Mouse (Mus musculus) liver, adult 2 months (tissue): ENCODE data around the gene Trim44. TPM values are rescaled to one million over a fixed set of nuclear protein-coding genes. Genes with fewer than 3 reads are reported as not detected.

Experiments used
- DNase-seq: peaks from one replicate; pipeline ENCODE4 v3.0.0-alpha.2; 2011; ENCODE audit warnings: low read depth, low spot score; ENCODE audit errors: extremely low read depth
- H3K27ac ChIP-seq: fragments of 200-500 bp; replicated peaks from 2 replicates; pipeline ENCODE4 v1.5.1; 2012; ENCODE audit warnings: low read depth, mild to moderate bottlenecking, control low read depth, inconsistent platforms, low read length; ENCODE audit not compliant: insufficient read depth
- H3K27me3 ChIP-seq: fragments of 200-500 bp; 2 replicates; pipeline ENCODE4 v1.6.1; 2012; ENCODE audit warnings: mild to moderate bottlenecking, moderate library complexity, low read length, inconsistent platforms; ENCODE audit not compliant: control insufficient read depth, insufficient read depth
- H3K36me3 ChIP-seq: fragments of 200-500 bp; 2 replicates; pipeline ENCODE4 v1.6.1; 2012; ENCODE audit warnings: low read length, inconsistent platforms; ENCODE audit not compliant: control insufficient read depth, insufficient read depth
- H3K4me1 ChIP-seq: fragments of 200-500 bp; 2 replicates; pipeline ENCODE4 v1.6.1; 2011; ENCODE audit warnings: low read length; ENCODE audit not compliant: control insufficient read depth, insufficient read depth
- H3K4me3 ChIP-seq: fragments of 200-500 bp; 2 replicates; pipeline ENCODE4 v1.5.1; 2011; ENCODE audit warnings: low read depth, mild to moderate bottlenecking, control low read depth, low read length, moderate library complexity; ENCODE audit not compliant: insufficient read depth
- H3K79me2 ChIP-seq: fragments of 200-500 bp; 2 replicates; pipeline ENCODE4 v1.6.1; 2012; ENCODE audit warnings: inconsistent platforms, mild to moderate bottlenecking, low read length, moderate library complexity; ENCODE audit not compliant: control insufficient read depth, insufficient read depth
- H3K9ac ChIP-seq: fragments of 200-500 bp; 2 replicates; pipeline ENCODE4 v1.6.1; 2012; ENCODE audit warnings: low read depth, mild to moderate bottlenecking, control low read depth, inconsistent platforms, low read length
- CTCF ChIP-seq: fragments of 200-500 bp; IDR thresholded peaks from 2 replicates; pipeline ENCODE4 v1.5.1; 2011; ENCODE audit warnings: low read depth, low read length, control low read depth
- POLR2A ChIP-seq: fragments of 200-500 bp; IDR thresholded peaks from 2 replicates; pipeline ENCODE4 v1.6.1; 2011; ENCODE audit warnings: low read length, control low read depth; ENCODE audit not compliant: insufficient read depth; ENCODE audit errors: extremely low read depth
- WGBS: fragments of 180-500 bp; shearing (Covaris S2); methylation state at CpG from one replicate; pipeline ENCODE4 v1.1.7; 2018; 5-methylcytosine and 5-hydroxymethylcytosine counted together
- polyA plus RNA-seq: library from polyadenylated mRNA; depleted of rRNA; stranded (reverse); fragments of >200 nt; gene quantifications from 2 replicates; pipeline ENCODE4 v1.2.3, GENCODE M21; 2012
- total RNA-seq: library from RNA; depleted of rRNA; stranded (reverse); fragments of >200 nt; gene quantifications from 2 replicates; pipeline ENCODE4 v1.2.3, GENCODE M21; 2014

The Trim44 gene
- total and polyA plus RNA-seq, 2 experiments = 10.8 to 13.3 TPM

- no peak for DNase-seq
- H3K9ac ChIP-seq = no peak overlapping the region
- no peak overlapping the region for H3K4me3 ChIP-seq
- peaks cover 2% of the 10 kb centered on the region; the same call in 1 of the 2 replicates for H3K36me3 ChIP-seq
- no peaks in the 10 kb centered on the region for H3K27me3 ChIP-seq
- H3K27ac ChIP-seq = no peak overlapping the region
- H3K79me2 ChIP-seq = no peaks in the 10 kb centered on the region
- H3K4me1 ChIP-seq = no peaks in the 10 kb centered on the region; the same call in 1 of the 2 replicates
- WGBS = 96% methylated on average over 1 of the region's 1 CpGs
- TF ChIP-seq CTCF (no peak), POLR2A (no peak)
Measured at GRCm38 (mm10) chr2:102302532-102302931, 105.1 kb downstream of the Trim44 start.

- Histone ChIP-seq H3K4me3 (no peak overlapping the region), H3K27ac (no peak overlapping the region), H3K79me2 (no peaks in the 10 kb centered on the region), H3K4me1 (no peaks in the 10 kb centered on the region), H3K9ac (no peak overlapping the region), H3K27me3 (no peaks in the 10 kb centered on the region), H3K36me3 (no peaks in the 10 kb centered on the region; the same call in 1 of the 2 replicates)
- no peak for TF ChIP-seq CTCF
- no peak for TF ChIP-seq POLR2A
- no peak for DNase-seq
- 53% methylated on average over 6 of the region's 6 CpGs for WGBS
Measured at GRCm38 (mm10) chr2:102294827-102295270, 112.8 kb downstream of the Trim44 start.

GRCm38 (mm10) chr2:102293181-102293580 is 114.4 kb downstream of the Trim44 start:
- TF ChIP-seq POLR2A (no peak), CTCF (no peak)
- Histone ChIP-seq H3K79me2 (no peaks in the 10 kb centered on the region), H3K4me3 (no peak overlapping the region), H3K36me3 (no peaks in the 10 kb centered on the region; the same call in 1 of the 2 replicates), H3K27me3 (no peaks in the 10 kb centered on the region), H3K4me1 (no peaks in the 10 kb centered on the region), H3K27ac (no peak overlapping the region), H3K9ac (no peak overlapping the region)
- WGBS = 59% methylated on average over 1 of the region's 1 CpGs
- no peak for DNase-seq

GRCm38 (mm10) chr2:102292051-102292450 is 115.6 kb downstream of the Trim44 start:
- Histone ChIP-seq H3K27me3 (no peaks in the 10 kb centered on the region), H3K36me3 (no peaks in the 10 kb centered on the region), H3K9ac (no peak overlapping the region), H3K4me3 (no peak overlapping the region), H3K27ac (no peak overlapping the region), H3K79me2 (no peaks in the 10 kb centered on the region), H3K4me1 (no peaks in the 10 kb centered on the region)
- no peak for DNase-seq
- 71% methylated on average over 1 of the region's 1 CpGs for WGBS
- TF ChIP-seq POLR2A (no peak), CTCF (no peak)

- no peaks in the 10 kb centered on the region for H3K4me1 ChIP-seq
- H3K4me3 ChIP-seq = no peak overlapping the region
- 66% methylated on average over 2 of the region's 2 CpGs for WGBS
- H3K79me2 ChIP-seq = no peaks in the 10 kb centered on the region
- DNase-seq = no peak
- H3K9ac ChIP-seq = no peak overlapping the region
- H3K36me3 ChIP-seq = no peaks in the 10 kb centered on the region
- TF ChIP-seq POLR2A (no peak), CTCF (no peak)
- H3K27me3 ChIP-seq = no peaks in the 10 kb centered on the region
- no peak overlapping the region for H3K27ac ChIP-seq
Measured at GRCm38 (mm10) chr2:102291533-102291932, 116.1 kb downstream of the Trim44 start.

GRCm38 (mm10) chr2:102290041-102290440 is 117.6 kb downstream of the Trim44 start:
- H3K36me3 ChIP-seq = no peaks in the 10 kb centered on the region
- WGBS = 48% methylated on average over 5 of the region's 5 CpGs
- no peak overlapping the region for H3K4me3 ChIP-seq
- peak; percentile 18 for DNase-seq
- no peak overlapping the region for H3K9ac ChIP-seq
- H3K79me2 ChIP-seq = no peaks in the 10 kb centered on the region
- no peak overlapping the region for H3K27ac ChIP-seq
- H3K4me1 ChIP-seq = no peaks in the 10 kb centered on the region
- no peaks in the 10 kb centered on the region for H3K27me3 ChIP-seq
- TF ChIP-seq CTCF (0 out of 2 replicates have a peak, but pooled peaks have one; percentile 21), POLR2A (no peak)
